Mouse (Mus musculus) midbrain, embryonic 16.5 days (tissue): ENCODE data around the gene Tax1bp3. TPM values are rescaled to one million over a fixed set of nuclear protein-coding genes. Genes with fewer than 3 reads are reported as not detected.

Experiments
- ATAC-seq: fragments of 200-750 bp; cut with Nextera tagmentation; 2 replicates; pipeline ENCODE4 v1.8.0; 2017; ENCODE audit warnings: moderate TSS enrichment
- H3K27ac ChIP-seq: fragments of 300-500 bp; sonication (generic); 2 replicates; pipeline ENCODE4 v1.5.1; 2014; ENCODE audit warnings: mild to moderate bottlenecking, low read length, mixed read lengths
- H3K27me3 ChIP-seq: fragments of 300-500 bp; sonication (generic); 2 replicates; pipeline ENCODE4 v1.6.1; 2014; ENCODE audit warnings: low read depth, low read length, mixed read lengths; ENCODE audit not compliant: control insufficient read depth, insufficient read depth
- H3K36me3 ChIP-seq: fragments of 300-500 bp; sonication (generic); 2 replicates; pipeline ENCODE4 v1.6.1; 2014; ENCODE audit warnings: mild to moderate bottlenecking, low read length, moderate library complexity, mixed read lengths; ENCODE audit not compliant: control insufficient read depth, insufficient read depth
- H3K4me1 ChIP-seq: fragments of 300-500 bp; sonication (generic); 2 replicates; pipeline ENCODE4 v1.6.1; 2014; ENCODE audit warnings: mild to moderate bottlenecking, low read length, mixed read lengths; ENCODE audit not compliant: control insufficient read depth, insufficient read depth
- H3K4me2 ChIP-seq: fragments of 300-500 bp; sonication (generic); 2 replicates; pipeline ENCODE4 v1.6.1; 2014; ENCODE audit warnings: mild to moderate bottlenecking, low read length, mixed read lengths
- H3K4me3 ChIP-seq: fragments of 300-500 bp; sonication (generic); 2 replicates; pipeline ENCODE4 v1.5.1; 2014; ENCODE audit warnings: low read depth, mild to moderate bottlenecking, low read length, moderate library complexity, mixed read lengths
- H3K9ac ChIP-seq: fragments of 300-500 bp; sonication (generic); 2 replicates; pipeline ENCODE4 v1.6.1; 2014; ENCODE audit warnings: low read depth, low read length, mixed read lengths
- H3K9me3 ChIP-seq: fragments of 300-500 bp; sonication (generic); replicated peaks from 2 replicates; pipeline ENCODE4 v1.6.1; 2014; ENCODE audit warnings: mild to moderate bottlenecking, low read length, mixed read lengths; ENCODE audit not compliant: control insufficient read depth, poor library complexity, severe bottlenecking
- WGBS: fragments of 180-500 bp; shearing (Covaris S2); extraction: QIAGEN DNeasy Blood & Tissue Kit; methylation state at CpG from one replicate; pipeline ENCODE4 v1.1.7; 2014; 5-methylcytosine and 5-hydroxymethylcytosine counted together
- polyA plus RNA-seq: library from polyadenylated mRNA; unstranded; fragments of >200 nt; fragmentation: Nextera tagmentation; extraction: Ambion mirVana; gene quantifications from 2 replicates; pipeline ENCODE4 v1.2.1, GENCODE M21; 2015

Tax1bp3 gene
- polyA plus RNA-seq, 1 experiment from 2014 or later = 132 TPM

DNA sequence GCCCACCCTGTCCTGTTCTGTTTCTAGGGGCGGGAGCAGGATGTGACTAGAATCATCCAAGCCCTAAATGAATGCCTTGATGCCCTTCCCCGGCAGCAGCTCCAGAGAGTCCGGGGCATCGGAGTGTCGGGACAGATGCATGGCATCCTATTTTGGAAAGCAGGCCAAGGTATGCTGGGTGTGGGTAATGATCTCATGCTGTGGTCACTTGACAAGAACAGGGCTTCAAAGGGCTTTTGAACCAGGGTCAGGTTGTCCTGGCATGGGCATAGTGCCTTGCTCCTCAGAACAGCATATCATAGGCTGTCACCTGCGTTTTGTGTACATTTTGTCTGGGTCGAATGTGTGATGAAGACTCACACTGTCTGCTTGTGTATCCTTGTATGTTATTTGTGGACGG lies 27.0 kb downstream of the Tax1bp3 start:
- Histone ChIP-seq H3K4me2 (no peak overlapping the region), H3K27ac (no peak overlapping the region), H3K9ac (no peak overlapping the region), H3K27me3 (no peaks in the 10 kb centered on the region), H3K36me3 (no peaks in the 10 kb centered on the region), H3K4me3 (no peak overlapping the region), H3K4me1 (peaks cover 3% of the 10 kb centered on the region; the same call in 1 of the 2 replicates), H3K9me3 (no peaks in the 10 kb centered on the region)
- 89% methylated on average over 8 of the region's 8 CpGs for WGBS
- ATAC-seq = no peak

DNA sequence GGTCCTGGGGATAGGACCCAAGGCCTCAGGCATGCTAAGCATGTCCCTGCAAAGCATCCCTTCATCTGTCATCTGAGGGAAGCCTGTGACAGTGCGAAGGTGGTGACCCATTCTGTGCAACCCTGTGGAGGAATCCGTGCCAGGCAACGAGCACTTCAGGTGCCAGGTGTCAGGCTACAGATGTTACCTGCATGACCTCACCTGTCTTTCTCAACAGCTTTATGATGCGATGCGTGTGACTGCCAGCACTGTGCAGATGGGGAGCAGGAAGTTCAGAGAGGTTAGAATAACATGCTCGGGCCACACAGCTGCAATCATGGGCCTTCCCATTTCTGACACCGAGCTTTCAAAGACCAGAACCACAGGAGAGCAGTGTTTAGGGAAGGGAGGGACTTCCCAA lies 28.3 kb downstream of the Tax1bp3 start:
- H3K9ac ChIP-seq = no peak overlapping the region
- no peaks in the 10 kb centered on the region for H3K36me3 ChIP-seq
- H3K4me3 ChIP-seq = no peak overlapping the region
- H3K27me3 ChIP-seq = no peaks in the 10 kb centered on the region
- H3K4me2 ChIP-seq = no peak overlapping the region
- 88% methylated on average over 7 of the region's 7 CpGs for WGBS
- no peak for ATAC-seq
- H3K27ac ChIP-seq = no peak overlapping the region
- H3K9me3 ChIP-seq = no peaks in the 10 kb centered on the region
- no peaks in the 10 kb centered on the region for H3K4me1 ChIP-seq

GRCm38 (mm10) chr11:73207621-73208020 lies 30.7 kb downstream of the Tax1bp3 start:
- no peaks in the 10 kb centered on the region for H3K9me3 ChIP-seq
- no peaks in the 10 kb centered on the region for H3K36me3 ChIP-seq
- no peak overlapping the region for H3K4me2 ChIP-seq
- no peaks in the 10 kb centered on the region for H3K27me3 ChIP-seq
- WGBS = 76% methylated on average over 2 of the region's 2 CpGs
- no peaks in the 10 kb centered on the region for H3K4me1 ChIP-seq
- H3K9ac ChIP-seq = no peak overlapping the region
- no peak overlapping the region for H3K27ac ChIP-seq
- ATAC-seq = no peak
- no peak overlapping the region for H3K4me3 ChIP-seq

GRCm38 (mm10) chr11:73213956-73214355 lies 37.1 kb downstream of the Tax1bp3 start:
- Histone ChIP-seq H3K27me3 (no peaks in the 10 kb centered on the region), H3K4me1 (no peaks in the 10 kb centered on the region), H3K9ac (no peak overlapping the region), H3K36me3 (no peaks in the 10 kb centered on the region), H3K4me2 (no peak overlapping the region), H3K27ac (no peak overlapping the region), H3K4me3 (no peak overlapping the region), H3K9me3 (no peaks in the 10 kb centered on the region)
- ATAC-seq = no peak
- 76% methylated on average over 3 of the region's 3 CpGs for WGBS

DNA sequence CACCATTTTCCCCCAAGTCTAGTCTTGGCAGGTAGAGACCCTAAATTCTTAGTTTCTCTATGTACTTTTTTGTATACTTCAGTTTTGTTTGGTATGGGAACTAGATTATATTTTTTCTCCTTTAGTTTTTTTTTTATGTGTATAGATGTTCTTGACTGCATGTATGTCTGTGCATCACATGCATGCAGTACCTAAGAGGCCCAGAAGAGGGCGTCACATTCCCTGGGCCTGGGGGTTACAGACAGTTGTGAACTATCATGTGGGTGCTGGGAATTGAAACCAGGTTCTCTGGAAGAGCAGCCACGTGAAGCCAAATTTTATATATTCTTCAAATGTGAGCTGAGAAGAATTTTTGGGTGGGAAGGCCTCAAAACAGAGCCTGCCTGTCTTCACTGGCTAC lies 42.8 kb downstream of the Tax1bp3 start:
- Histone ChIP-seq H3K9ac (no peak overlapping the region), H3K27me3 (no peaks in the 10 kb centered on the region), H3K4me1 (no peaks in the 10 kb centered on the region), H3K4me2 (no peak overlapping the region), H3K36me3 (no peaks in the 10 kb centered on the region), H3K27ac (no peak overlapping the region), H3K9me3 (no peaks in the 10 kb centered on the region), H3K4me3 (no peak overlapping the region)
- ATAC-seq = no peak
- WGBS = 68% methylated on average over 2 of the region's 2 CpGs

DNA sequence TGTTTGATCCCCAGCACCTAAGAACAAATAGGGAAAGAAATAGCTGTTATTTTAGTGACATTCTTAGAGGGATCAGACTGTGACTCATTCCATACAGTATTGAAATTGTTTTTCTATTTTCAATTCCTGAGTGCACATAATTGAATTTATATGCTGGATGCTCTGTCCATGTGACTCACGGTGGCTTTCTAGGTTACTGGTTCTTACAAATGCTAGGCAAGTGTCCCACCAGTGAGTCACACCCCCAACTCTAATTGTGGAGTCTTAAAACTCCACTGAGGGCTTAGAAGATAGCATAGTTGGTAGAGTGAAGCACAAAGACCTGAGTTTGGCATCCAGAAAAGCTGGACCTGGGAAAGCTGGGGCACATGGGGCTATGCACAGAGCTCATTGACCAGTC lies 43.8 kb downstream of the Tax1bp3 start:
- WGBS = 90% methylated on average over 1 of the region's 1 CpGs
- H3K4me3 ChIP-seq = no peak overlapping the region
- H3K27me3 ChIP-seq = no peaks in the 10 kb centered on the region
- no peak overlapping the region for H3K9ac ChIP-seq
- H3K27ac ChIP-seq = no peak overlapping the region
- ATAC-seq = no peak
- H3K36me3 ChIP-seq = no peaks in the 10 kb centered on the region
- no peaks in the 10 kb centered on the region for H3K4me1 ChIP-seq
- H3K4me2 ChIP-seq = no peak overlapping the region
- no peaks in the 10 kb centered on the region for H3K9me3 ChIP-seq

GRCm38 (mm10) chr11:73222846-73223245 lies 46.0 kb downstream of the Tax1bp3 start:
- H3K4me3 ChIP-seq = no peak overlapping the region
- no peak for ATAC-seq
- H3K9ac ChIP-seq = no peak overlapping the region
- no peak overlapping the region for H3K4me2 ChIP-seq
- H3K9me3 ChIP-seq = no peaks in the 10 kb centered on the region
- no peaks in the 10 kb centered on the region for H3K27me3 ChIP-seq
- no peaks in the 10 kb centered on the region for H3K4me1 ChIP-seq
- no peaks in the 10 kb centered on the region for H3K36me3 ChIP-seq
- H3K27ac ChIP-seq = no peak overlapping the region
- WGBS = 62% methylated on average over 5 of the region's 5 CpGs

- 70% methylated on average over 2 of the region's 2 CpGs for WGBS
- Histone ChIP-seq H3K4me1 (no peaks in the 10 kb centered on the region), H3K4me2 (no peak overlapping the region), H3K9me3 (no peaks in the 10 kb centered on the region; the same call in 1 of the 2 replicates), H3K36me3 (no peaks in the 10 kb centered on the region), H3K27me3 (no peaks in the 10 kb centered on the region), H3K9ac (no peak overlapping the region), H3K27ac (no peak overlapping the region), H3K4me3 (no peak overlapping the region)
- ATAC-seq = no peak
Measured at GRCm38 (mm10) chr11:73223966-73224365, 47.1 kb downstream of the Tax1bp3 start.

- ATAC-seq = no peak
- Histone ChIP-seq H3K27me3 (no peaks in the 10 kb centered on the region), H3K4me3 (no peak overlapping the region), H3K27ac (no peak overlapping the region), H3K9ac (no peak overlapping the region), H3K4me1 (no peaks in the 10 kb centered on the region), H3K36me3 (no peaks in the 10 kb centered on the region), H3K9me3 (no peaks in the 10 kb centered on the region; the same call in 1 of the 2 replicates), H3K4me2 (no peak overlapping the region)
- 91% methylated on average over 6 of the region's 6 CpGs for WGBS
Measured at GRCm38 (mm10) chr11:73225856-73226255, 49.0 kb downstream of the Tax1bp3 start.

- Histone ChIP-seq H3K4me1 (no peaks in the 10 kb centered on the region), H3K36me3 (no peaks in the 10 kb centered on the region), H3K9me3 (no peaks in the 10 kb centered on the region; the same call in 1 of the 2 replicates), H3K27ac (no peak overlapping the region), H3K27me3 (no peaks in the 10 kb centered on the region), H3K4me2 (no peak overlapping the region), H3K9ac (no peak overlapping the region), H3K4me3 (no peak overlapping the region)
- 86% methylated on average over 5 of the region's 5 CpGs for WGBS
- ATAC-seq = no peak
Measured at GRCm38 (mm10) chr11:73228881-73229280, 52.0 kb downstream of the Tax1bp3 start.
